Mouse (Mus musculus): ENCODE measurements at regions not wholly inside any gene's neighbourhood (a gene's known extent, or its start where the extent isn't known, plus 50 kb on each side); places are given as distances from the start of the nearest gene placed in this dataset.
A peak's percentile ranks its signal among the peaks of the same experiment; 100 is the strongest.

- DNase-seq (ENCODE audit: low read depth, low spot score): no peak
Observed at GRCm38 (mm10) chr5:75880088-75880684, 98.1 kb downstream of the Kdr start.

GRCm38 (mm10) chr5:75878361-75878760 is 99.9 kb downstream of the Kdr start:
- no peak for DNase-seq (ENCODE audit: low read depth, low spot score)

- DNase-seq (ENCODE audit: low read depth, low spot score): no peak
Observed at GRCm38 (mm10) chr5:75877609-75877971, 100.7 kb downstream of the Kdr start.

GRCm38 (mm10) chr5:75876871-75877608 is 101.2 kb downstream of the Kdr start:
- no peak for DNase-seq (ENCODE audit: low read depth, low spot score)

- peak; percentile 77 for DNase-seq (ENCODE audit: low read depth, low spot score)
Observed at GRCm38 (mm10) chr5:75871120-75871519, 107.1 kb downstream of the Kdr start.

GRCm38 (mm10) chr5:75870666-75871065 is 107.6 kb downstream of the Kdr start:
- no peak for DNase-seq (ENCODE audit: low read depth, low spot score)

GRCm38 (mm10) chr5:75869535-75869934 is 108.7 kb downstream of the Kdr start:
- no peak for DNase-seq (ENCODE audit: low read depth, low spot score)

- DNase-seq (ENCODE audit: low read depth, low spot score): no peak
Observed at GRCm38 (mm10) chr5:75865096-75865495, 113.2 kb downstream of the Kdr start.

GRCm38 (mm10) chr5:75863358-75863757 is 114.9 kb downstream of the Kdr start:
- no peak for DNase-seq (ENCODE audit: low read depth, low spot score)

GRCm38 (mm10) chr5:75862630-75862991 is 115.6 kb downstream of the Kdr start:
- peak; percentile 50 for DNase-seq (ENCODE audit: low read depth, low spot score)

GRCm38 (mm10) chr5:75861916-75862629 is 116.2 kb downstream of the Kdr start:
- no peak for DNase-seq (ENCODE audit: low read depth, low spot score)

- no peak for DNase-seq (ENCODE audit: low read depth, low spot score)
Observed at GRCm38 (mm10) chr5:75859316-75859836, 118.9 kb downstream of the Kdr start.

- no peak for DNase-seq (ENCODE audit: low read depth, low spot score)
Observed at GRCm38 (mm10) chr5:75850855-75851254, 127.4 kb downstream of the Kdr start.

GRCm38 (mm10) chr5:75847966-75848365 is 130.3 kb downstream of the Kdr start:
- no peak for DNase-seq (ENCODE audit: low read depth, low spot score)

- no peak for DNase-seq (ENCODE audit: low read depth, low spot score)
Observed at GRCm38 (mm10) chr5:75847341-75847740, 130.9 kb downstream of the Kdr start.

GRCm38 (mm10) chr5:75846016-75846415 is 132.2 kb downstream of the Kdr start:
- DNase-seq (ENCODE audit: low read depth, low spot score): no peak

GRCm38 (mm10) chr5:75843807-75844206 is 134.5 kb downstream of the Kdr start:
- no peak for DNase-seq (ENCODE audit: low read depth, low spot score)

- no peak for DNase-seq (ENCODE audit: low read depth, low spot score)
Observed at GRCm38 (mm10) chr5:75840421-75840820, 137.8 kb downstream of the Kdr start.

- DNase-seq (ENCODE audit: low read depth, low spot score): peak; percentile 36
Observed at GRCm38 (mm10) chr5:75835556-75835961, 142.7 kb downstream of the Kdr start.

GRCm38 (mm10) chr5:75834766-75835555 is 143.3 kb downstream of the Kdr start:
- no peak for DNase-seq (ENCODE audit: low read depth, low spot score)

- DNase-seq (ENCODE audit: low read depth, low spot score): peak; percentile 75
Observed at GRCm38 (mm10) chr5:75832341-75832740, 145.9 kb downstream of the Kdr start.

Measured in ES-CJ7 (cell line).